Mouse (Mus musculus) kidney, postnatal 10 days (tissue): Measurements from ENCODE around the gene Tlr13.

Experiments
- DNase-seq: peaks from one replicate; pipeline ENCODE4 v3.0.0; 2021; ENCODE audit warnings: mixed read lengths

The Tlr13 gene

DNA sequence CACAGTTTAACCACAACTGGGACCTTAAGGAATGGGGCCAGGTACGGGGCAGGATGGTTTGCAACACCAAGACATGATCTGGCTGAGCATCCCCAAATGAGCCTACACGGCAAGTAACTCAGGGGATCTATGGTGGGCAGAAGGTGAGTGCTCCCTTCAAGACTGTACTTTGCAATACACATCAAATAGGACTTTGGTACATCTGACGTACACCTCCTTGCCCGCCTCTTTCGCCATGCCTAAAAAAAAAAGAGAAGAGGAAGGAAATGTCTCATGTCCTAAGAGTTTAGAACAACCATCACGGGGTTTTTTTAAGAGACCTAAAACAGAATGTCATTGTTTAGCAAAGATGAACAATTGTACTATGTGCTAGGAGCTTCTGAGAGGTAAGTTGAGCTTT lies at the start of gene Tlr13:
TSS of gene Tlr13 (plus strand) at position 269 of the 400 bp plus-strand sequence.
- no peak for DNase-seq

GRCm38 (mm10) chrX:106105464-106105863 lies 37.5 kb upstream of the Tlr13 start:
- DNase-seq = peak; percentile 67

- no peak for DNase-seq
These were observed 29.1 kb upstream of the Tlr13 start for GRCm38 (mm10) chrX:106113881-106114280.

DNA sequence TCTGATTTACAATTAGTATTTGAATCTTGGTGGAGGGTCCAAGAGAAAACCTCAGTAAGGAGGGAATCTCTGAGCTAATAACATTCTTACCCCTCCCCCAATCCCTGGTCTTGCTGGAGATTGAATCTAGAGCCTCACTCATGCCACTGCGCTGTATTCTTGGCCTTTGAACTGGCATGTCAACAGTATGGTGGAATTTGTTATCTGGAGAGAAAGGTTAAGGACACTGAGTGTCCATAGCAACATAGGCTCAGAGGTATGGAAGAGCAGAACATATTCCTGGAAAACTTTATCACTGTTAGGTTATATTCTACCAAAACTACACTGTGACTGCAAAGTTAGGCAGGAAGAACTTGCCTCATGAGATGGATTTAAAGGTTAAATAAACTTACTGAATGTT lies 28.3 kb upstream of the Tlr13 start:
- DNase-seq = no peak

DNA sequence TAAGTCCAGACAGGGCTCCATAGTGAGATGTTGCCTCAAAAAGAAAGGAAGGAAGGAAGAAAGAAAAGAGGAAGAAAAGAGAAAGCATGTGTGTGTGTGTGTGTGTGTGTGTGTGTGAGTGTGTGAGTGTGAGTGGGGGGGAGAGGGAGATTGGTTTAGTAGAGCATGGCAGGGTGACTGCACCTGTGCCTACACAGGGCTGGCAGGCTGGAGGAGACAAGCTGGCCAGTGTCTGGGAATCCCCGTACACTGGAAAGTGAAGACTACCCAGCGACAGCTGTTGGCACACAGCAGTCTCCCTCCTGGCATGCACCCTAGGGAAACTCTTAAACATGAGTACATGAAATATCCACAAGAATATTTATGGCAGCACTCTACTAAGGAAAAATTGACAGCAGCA lies 20.2 kb upstream of the Tlr13 start:
- DNase-seq = no peak

DNA sequence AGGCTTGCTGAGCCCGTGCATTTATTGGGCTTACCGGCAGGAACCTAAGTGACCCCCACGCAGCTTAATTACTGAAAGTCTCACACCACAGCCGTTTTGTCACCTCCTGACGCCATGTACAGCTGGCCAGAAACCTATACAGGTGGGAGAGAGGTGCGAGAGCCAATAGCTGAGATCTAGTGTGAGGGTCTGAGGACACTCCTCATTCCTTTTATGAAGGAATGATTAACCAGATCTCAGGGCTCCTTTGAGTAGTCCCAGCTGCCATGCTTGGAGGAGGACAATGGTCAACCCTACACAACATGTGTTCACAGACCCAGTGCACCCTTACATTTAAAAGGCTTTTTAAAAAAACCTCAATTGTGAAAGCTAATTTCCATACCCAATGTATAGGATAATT lies 14.7 kb upstream of the Tlr13 start:
- DNase-seq = no peak

- no peak for DNase-seq
These were observed 13.1 kb upstream of the Tlr13 start for GRCm38 (mm10) chrX:106129877-106130276.

GRCm38 (mm10) chrX:106134916-106135315 lies 8.1 kb upstream of the Tlr13 start:
- DNase-seq = no peak

DNA sequence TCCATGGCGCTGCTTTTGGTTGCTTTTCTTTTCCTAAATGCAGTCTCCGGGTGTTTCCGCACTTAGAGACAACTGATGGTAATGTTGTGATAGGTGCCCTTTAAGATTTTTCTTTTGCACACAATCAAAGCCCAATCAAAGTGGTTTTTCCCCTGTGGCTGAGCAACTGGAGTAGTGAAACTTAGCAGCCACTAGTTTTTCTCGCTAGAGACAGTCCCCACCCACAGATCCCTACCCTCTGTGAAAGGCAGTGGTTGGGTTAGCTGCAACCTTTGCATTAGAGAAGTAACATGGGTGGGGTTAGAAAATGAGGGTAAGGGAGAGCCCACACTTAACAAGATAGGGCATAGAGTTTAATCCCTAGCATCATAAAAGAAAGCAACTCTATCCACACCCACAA lies 7.5 kb upstream of the Tlr13 start:
- no peak for DNase-seq

- DNase-seq = no peak
These were observed 7.0 kb upstream of the Tlr13 start for GRCm38 (mm10) chrX:106135916-106136575.

- DNase-seq = no peak
These were observed 3.5 kb upstream of the Tlr13 start for GRCm38 (mm10) chrX:106139309-106140070.

GRCm38 (mm10) chrX:106148185-106148584 lies 5.2 kb downstream of the Tlr13 start:
- no peak for DNase-seq

DNA sequence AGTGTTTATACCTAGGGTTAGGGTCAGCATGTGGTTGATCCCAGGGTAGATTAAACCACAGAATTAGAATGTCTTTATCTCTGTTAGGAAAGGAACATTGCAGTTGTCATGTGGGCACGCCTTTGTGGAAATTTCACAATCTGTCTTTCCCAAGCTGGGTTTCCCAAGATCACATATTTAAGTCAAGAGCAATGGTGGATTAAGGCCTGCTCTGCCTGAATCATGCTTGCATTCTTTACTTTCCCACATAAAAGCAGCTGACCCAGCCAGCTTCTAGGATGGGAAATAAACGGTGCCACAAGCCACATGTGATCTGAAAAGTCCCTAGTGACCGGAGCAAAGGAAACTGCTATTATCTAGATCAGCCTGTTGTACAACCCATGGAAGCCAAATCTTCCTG lies 6.5 kb downstream of the Tlr13 start:
- DNase-seq = no peak

DNA sequence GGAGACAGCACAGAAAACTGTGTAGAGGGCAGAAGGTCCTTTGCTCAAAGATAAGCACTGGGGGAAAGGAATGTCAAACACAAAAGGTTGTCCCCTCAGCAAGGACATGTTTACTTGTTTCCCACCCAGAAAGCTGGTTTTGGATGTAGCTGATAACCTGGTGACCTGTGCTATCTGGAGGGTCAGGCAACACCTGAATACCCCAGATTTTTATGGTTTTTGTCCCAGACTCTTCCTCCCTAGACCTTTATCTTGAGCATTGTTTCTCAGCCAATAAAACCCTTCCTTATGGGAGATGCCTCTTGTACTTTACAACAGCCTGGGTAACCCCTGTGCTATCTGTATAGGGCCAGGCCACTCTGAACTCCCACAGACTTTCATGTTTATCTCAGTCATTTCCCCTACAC lies 11.2 kb downstream of the Tlr13 start:
- no peak for DNase-seq

- DNase-seq = no peak
These were observed 12.9 kb downstream of the Tlr13 start for GRCm38 (mm10) chrX:106155892-106156291.

- DNase-seq = no peak
These were observed 21.0 kb downstream of the Tlr13 start for GRCm38 (mm10) chrX:106163995-106164394.

GRCm38 (mm10) chrX:106164555-106164954 lies 21.6 kb downstream of the Tlr13 start:
- no peak for DNase-seq

- no peak for DNase-seq
These were observed 22.1 kb downstream of the Tlr13 start for GRCm38 (mm10) chrX:106165089-106165488.

DNA sequence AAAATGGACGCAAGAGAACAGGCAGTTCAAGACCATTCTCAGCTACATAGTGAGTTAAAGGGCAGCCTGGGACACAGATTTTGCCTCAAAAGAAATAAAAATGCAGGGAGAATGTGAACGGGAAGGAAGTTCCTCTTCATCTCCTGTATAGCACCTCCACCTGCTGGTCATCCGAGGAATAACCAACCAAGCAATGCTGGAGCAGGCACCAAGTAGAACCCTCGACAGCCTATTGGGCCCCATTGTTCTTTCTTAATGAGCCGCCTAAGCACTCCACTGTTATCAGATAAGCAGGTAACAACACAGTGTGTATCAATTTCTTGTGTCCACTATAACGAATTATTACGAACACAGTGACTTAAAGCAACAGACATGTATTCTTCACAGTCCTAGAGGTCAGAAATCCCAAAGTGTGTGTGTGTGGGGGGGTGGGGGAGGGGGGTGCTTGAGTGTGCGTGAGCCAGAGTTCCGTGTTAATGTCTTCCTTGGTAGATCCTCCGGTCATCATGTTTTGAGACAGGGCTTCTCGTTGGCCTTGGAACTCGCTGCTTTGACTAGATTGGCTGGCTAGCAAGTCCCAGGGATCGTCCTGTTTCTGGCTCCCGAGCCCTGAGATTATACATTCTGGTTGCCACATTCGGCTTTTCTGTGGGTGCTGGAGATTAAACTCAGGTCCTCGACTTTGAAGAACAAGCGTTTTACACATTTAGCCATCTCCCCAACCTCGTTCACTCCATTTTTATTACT lies 28.3 kb downstream of the Tlr13 start:
- peak; percentile 85 for DNase-seq

GRCm38 (mm10) chrX:106171853-106172154 lies 28.8 kb downstream of the Tlr13 start:
- peak; percentile 9 for DNase-seq

GRCm38 (mm10) chrX:106176331-106176730 lies 33.3 kb downstream of the Tlr13 start:
- no peak for DNase-seq

DNA sequence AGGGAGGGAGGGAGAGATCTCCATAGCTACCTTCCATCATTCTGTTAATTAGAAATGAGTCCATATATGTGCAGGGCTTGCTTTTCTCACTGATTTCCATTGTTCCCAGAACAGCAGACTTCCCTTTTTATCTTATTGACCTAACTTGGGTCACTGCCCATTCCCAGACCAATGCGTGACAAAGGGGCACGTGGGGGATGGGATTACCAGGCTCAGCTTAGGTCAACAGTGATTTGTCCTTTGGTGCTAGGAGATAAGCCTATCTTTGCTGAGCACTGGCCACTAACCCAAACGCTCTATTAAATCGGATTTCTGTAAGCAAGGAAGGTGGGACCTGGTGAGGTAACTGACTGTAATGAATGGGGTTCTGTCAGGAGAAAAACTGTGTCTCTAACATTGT lies 41.3 kb downstream of the Tlr13 start:
- no peak for DNase-seq

- no peak for DNase-seq
These were observed 42.7 kb downstream of the Tlr13 start for GRCm38 (mm10) chrX:106185706-106186105.
